Mouse (Mus musculus): ENCODE measurements at regions not wholly inside any gene's neighbourhood (a gene's known extent, or its start where the extent isn't known, plus 50 kb on each side); places are given as distances from the start of the nearest gene placed in this dataset.
A peak's percentile ranks its signal among the peaks of the same experiment; 100 is the strongest.

DNA sequence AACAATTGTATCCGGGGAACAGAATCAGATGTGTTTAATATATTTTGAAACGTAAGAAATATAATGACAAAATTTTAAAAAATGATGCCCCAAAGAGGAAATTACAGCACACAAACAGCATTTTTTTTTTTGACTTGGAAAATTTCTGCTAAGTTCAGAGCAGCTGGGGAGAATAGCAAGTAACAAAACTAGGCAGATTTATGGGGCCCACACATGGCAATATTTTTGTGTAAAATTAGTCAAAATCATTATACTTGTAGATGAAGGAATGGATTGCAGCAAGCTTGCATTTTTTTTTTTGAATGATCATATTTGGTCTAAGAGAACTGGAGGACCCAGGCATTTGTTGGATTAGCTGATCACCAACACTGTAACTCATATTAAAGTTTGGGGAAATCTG, 189.4 kb downstream of the Map2k6 start:
- DNase-seq: no peak

DNA sequence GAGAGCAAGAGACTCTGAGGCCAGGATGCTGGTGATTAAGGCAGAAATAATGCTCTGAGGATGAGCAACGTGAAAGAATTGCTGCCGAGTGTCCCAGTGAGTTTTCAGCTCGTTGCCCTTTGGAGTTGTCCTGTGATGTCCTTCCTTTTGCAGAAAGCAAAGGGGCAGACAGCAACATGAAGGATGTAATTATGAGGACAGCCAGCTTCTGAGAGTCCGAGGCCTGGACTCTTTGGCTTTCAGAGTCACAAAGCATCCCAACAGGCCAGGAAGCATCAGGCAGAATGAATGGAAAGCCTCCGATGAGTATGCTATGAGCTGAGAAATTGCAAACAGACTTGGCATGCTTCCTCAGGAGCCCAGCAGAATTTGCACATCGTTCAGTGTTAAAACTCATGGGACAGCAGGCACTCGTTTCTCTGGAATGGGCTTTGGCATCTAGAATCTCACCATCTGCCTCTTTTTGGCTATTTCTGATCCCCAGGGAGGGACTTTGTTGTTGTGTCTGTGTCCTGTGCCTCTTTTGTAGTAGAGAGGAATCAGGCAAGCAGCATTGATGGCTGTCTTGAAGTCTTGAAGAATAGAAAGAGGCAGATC, 196.4 kb downstream of the Map2k6 start:
- no peak for DNase-seq

DNA sequence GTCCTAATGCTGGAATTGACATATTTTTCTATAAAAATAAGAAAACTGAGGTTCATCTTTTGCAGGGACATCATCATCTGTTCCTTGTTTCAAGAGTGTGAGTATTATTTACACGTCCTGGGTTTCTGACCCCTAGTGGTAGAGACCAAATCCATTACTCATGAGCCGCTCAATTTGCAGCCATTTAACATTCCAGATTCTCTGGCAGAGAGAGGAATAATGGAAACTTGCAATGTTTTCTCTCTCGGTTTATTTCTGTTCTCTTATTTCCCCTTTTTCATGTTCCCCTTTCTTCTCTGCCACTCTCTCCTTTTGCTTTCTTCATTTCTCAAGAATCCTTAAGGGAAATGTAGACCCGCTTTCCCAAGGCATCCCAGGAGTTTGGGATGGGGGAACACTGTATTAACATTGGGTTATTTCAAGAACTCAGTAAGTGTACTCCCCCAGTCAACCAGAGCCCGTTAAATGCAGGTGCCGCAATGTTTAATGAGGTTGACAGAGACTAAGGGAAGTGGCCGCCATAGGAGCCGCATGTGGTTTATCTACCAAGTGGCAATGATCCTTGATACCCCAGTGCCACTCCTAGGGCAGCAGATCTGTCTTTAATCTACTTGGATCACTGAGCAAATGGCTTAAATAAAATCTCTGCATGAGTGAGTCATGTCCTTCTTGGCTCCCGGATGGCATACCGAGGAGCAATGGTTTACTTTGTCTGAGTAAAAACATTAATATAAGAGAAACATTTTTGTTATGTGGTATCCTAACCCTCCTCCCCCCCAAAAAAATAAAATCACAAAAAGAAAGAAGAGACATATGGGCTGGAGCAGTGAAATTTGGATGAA, 206.3 kb downstream of the Map2k6 start:
- no peak for DNase-seq

DNA sequence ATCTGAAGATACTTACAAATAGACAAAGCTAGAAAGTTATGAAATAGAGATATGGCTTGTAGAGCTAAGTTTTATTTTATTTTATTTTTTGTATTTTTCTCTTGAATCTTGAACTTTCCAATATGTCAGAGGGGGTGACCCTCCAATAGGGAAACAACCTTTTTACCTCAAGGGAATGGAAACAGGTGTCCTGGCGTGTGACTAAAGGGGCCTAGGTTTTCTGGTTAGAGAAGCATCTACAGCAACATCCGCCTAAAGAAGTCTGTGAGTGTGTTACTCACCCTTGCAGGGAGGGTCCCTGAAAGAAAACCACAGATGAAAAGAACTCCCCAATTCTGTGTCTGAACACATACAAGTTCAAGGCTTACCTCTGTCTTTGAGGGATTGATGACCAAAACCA, 210.4 kb downstream of the Map2k6 start:
- no peak for DNase-seq

DNA sequence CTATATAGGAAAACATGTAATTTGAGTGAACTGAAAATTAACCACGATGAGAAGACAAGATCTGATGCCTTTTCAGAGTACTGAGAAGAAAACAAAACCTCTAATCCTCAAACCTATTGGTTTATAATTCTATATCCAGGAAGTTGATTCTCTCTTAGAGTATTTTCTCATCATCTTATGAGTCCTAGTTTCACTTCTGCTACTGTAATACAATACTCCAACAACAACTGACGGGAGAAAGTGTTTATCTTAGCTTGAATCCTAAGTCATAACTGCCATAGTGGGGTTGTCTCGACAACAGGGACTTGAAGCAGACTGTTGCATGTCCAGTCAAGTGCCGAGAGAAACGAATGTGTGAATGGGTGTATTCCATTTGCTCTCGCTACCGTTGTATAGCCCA, 211.9 kb downstream of the Map2k6 start:
- DNase-seq: no peak

DNA sequence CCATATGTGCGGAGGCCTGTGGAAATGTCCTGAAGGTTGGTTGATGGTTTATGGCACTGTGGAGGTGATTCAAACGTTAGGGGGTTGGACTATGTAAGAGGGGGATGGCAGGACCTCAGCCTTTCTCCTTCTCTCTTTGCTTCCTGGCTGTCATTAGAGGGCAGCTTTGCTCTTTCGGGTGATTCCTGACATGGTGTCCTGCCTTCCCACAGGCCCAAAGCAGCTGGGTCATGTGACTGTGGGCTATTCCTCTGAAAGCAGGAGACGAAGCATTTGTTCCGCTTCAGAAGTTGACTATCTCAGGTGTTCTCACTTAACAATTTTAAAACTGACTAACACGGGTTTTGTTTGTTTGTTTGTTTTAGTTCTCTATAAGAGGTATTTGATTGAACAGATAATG, 233.1 kb downstream of the Map2k6 start:
- DNase-seq: no peak

DNA sequence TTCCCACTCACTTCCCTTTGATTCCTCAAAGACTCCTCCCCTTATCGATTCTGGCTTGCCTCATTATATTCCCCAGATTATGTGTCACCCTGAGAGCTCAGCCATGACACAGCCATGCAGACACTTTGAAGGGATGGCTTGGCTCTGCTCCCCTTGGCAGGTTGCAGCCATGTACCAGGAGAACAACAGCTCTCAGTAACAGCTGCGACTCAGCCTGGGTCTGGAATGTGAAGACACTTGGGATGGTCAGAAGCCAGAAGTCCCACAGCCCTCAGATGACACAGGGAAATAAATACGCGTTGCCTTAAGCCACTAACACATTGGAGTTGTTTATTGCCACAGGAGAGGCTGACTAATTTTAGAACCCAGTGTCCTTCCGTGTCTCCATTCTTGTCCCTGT, 234.4 kb downstream of the Map2k6 start:
- peak; percentile 7 for DNase-seq

DNA sequence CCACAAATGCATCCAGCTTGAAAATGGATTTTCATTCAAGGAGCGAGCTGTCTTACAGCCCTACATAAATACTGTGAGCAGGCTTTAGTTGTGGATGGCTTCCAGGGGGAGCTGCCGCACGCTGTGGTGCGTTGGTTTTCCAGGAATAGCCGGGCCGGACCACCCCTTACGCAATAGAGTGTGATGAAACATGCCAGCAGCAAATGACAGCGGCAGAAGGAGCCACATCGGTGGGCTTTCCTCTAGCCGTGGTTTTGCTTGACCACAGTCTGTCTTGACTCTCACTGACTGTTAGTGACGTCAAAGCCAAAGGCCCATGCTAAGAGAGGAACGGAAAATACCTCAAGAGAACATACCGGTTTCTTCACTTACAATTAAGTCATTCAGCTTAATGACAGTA, 243.6 kb downstream of the Map2k6 start:
- DNase-seq: no peak

DNA sequence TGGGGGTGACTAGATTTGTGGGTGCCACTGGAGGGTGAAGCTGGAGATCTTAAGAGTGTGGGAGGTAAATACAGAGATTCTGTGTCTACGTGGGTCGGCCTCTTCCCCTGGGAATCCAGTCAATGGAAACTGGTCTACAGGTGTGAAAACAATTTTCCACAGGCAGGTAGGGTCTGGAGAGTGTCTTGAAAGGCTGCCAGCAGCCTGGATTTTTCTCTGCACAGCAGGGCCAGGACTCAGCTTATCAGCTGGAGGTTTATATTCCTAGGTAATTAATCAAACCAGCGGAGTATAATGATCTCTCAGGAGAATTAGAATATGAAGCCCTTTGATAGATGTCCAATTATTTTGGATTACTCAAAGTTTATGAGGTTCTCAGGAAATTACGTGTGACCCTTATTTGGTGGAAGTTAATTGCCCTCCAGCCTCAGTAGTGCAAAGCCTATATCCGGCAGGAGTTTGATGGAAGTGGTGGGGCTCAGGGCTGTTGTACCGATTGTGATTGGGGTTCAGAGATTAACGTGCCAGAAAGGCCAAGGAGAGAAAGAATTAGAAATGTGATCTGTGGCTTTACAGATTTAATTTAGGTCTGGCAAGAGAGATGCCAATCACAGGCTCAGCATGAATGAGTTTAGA, 250.8 kb downstream of the Map2k6 start:
- DNase-seq: no peak

DNA sequence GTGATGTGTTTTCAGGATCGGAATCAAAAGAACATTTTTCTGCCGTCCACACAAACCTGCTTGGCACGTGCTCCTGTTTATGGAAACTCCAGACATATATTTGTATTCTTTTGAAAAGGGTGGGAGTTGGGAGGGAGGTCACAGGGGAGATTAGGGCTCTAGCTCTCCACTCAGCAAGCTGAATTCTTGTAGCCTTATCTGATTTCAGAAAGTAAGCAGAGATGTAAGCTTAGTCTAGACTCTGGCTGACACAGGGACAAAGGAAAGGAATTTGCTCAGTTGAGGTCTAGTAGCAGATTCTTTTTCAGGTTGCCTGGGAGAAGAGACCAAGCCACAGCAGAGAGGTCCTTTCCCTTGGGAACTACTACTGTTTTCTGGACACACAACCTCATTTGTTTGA, 253.1 kb downstream of the Map2k6 start:
- no peak for DNase-seq

DNA sequence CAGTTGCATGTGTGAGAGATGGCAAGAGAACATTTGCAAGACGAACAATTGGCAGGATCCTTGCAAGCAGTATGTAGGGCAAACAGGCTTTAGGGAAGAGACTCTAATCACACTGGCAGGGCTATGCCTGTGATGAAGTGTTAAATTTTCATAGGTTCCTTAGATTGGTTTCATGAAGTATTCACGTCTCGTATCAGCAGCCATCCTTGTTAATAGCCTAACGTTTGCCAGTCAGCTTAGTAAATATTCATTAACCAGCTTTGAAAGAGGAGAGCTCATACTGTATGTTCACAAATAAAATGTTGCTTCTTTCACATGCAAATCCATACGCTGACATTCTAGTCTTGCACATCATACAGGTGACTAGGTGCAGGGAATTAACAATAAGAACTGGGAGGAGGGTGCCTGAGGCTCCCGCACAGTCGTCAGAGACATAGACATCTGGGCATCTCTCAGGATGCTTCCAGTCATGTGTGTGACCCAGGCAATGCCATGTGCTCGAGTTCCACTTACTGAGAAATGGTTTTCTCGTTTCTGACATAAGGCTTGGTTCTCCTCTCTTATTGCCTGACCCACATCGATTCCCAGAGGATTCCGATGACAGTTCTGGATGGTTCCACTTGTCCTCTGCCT, 257.7 kb downstream of the Map2k6 start:
- no peak for DNase-seq

DNA sequence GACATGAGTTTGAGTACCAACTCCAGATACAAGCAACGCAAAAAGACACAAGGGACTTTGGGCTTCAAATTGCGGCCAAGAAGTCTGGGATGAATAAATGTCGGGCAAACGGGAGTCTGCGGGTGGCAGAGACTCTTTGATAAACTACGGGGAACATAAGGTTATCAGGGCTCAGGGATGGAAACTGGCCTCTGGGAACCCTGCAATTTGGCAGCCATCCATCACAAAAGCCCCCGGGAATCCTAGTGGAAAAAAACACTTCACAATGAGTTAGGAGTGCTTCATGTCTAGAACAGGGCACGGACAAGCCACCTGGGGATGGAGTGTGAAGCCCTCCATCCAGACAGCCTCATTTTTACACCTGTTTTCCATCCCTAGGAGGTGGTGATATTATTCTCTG, 258.9 kb downstream of the Map2k6 start:
- DNase-seq: peak; percentile 32

DNA sequence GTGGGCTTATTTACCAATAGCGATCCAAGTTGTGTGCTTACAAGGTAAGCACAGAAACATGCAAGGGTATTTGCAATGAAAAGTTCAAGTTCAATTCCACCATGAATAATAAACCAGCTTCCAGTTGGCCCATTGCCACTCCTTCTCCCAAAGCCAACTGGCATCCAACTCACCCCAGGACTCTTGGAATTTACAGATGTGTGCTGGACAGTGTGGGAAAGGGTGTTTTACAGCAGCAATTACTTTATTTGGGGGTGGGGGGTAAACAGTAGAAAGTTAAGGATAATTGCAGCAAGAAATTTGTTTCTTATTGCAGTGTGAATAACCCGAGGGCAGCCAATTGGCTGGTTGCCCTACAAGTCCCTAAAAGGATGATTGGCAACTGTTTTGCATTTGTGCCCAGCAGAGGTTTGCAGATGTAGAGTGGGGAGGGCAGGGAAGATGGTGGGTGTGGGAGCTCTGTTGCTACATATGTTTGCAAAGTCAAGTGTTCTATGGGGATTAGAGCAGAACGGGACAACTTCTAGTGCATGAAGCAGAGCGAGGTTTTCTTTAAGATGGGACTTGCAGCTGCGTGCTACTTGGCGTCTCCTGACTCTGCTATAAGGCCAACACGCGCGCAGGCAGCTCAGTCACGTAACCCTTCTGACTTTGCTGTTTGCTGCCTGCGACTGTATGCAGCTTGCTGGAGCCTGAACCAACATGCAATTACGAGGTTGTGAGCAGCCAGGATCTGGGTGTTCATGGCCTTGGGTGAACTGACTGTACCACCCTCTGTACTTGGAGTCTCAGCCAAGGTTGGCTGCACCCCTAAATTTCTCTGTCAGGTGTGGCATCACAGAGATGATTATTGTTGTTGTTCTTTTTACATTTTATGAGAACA, 271.9 kb downstream of the Map2k6 start:
- no peak for DNase-seq

DNA sequence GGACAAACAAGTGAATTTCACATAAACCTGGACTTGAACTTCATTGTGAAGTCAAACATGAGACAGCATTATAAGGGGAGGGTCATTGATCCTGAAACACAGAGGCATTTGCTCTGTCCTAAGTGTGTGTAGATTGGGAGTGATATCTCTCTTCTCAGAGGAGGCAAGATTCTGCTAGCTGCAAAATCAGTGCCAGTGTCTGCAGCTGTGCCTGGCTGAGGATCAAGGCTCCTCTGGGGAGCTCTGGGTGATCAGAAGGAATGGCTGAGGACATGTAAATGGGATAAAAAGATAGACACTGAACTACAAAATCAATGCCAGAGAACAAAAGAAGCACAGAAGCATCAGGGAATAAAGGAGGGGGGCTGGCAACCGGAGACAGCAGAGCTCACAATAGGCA, 274.0 kb downstream of the Map2k6 start:
- no peak for DNase-seq

DNA sequence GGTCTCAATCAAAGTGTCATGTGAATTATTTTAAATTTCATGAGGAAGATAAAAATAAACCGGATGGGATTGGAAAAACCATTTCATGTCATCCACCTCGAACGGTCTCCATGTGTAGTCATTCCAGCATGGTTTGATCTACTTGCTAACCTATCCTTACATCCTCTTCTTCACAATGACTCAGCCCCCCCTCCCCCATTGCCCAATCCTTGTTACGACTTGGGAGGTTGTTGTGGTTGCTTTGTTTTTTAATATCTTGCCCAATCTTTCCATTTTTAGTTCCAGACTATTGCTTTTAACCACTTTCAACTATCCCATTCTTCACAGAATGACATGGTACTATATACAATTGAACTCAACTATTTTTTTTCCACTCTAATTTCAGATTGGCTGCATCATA, 275.0 kb upstream of the Kcnj16 start:
- DNase-seq: no peak

DNA sequence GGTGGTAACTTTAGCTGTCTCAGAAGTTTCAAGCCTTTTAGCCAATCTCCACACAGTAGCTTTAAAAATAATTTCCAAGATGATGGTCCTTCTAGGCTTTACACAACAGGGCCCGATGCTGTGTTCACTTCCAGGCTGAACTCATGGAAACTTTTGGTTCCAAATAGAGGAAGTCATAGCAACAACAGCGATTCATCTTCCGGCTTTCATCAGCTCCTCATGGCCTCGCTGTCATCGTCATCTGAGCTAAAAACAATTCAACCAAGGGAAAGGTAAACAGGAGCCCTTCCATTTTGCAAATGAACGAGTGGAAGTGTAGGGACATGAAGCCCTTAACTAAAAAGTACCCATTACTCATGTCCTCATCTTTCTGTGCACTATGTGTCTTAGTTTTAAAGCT, 270.8 kb upstream of the Kcnj16 start:
- DNase-seq: no peak

DNA sequence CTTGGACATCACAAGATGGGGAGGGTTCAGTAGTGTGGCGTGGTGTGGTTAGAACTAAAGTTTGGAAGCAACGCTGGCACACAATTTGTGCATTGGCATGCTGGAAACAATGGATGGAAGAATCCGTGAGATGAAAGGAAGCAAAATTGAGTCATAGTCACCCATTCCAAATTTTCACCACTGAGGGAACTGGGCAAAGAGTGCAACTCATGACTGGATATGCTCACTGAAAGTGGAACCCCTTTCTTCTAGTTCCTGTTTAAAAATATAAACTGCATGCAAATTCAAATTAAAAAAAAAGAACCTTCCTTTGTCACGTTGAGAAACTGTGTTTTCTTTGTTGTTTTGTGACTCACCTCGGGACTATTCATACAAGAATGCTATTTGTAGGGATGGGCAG, 269.5 kb upstream of the Kcnj16 start:
- no peak for DNase-seq

DNA sequence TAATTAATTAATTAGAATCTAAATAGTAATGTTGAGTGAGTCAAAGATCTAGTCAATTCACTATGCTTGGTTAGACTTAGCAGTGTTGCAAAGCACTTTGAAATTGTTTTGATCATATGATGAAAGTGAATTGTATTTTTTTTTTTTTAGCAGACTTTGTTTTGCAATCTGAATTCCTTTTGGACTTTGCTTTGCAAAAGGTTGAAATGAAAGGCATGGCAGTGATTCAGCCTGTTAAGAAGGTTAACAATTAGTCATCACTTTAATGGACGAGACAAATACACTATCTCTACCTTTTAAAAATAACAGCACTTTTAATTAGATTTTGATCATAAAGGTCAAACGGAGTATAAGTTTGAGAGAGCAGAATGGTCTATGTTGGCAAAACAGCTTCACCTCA, 266.9 kb upstream of the Kcnj16 start:
- no peak for DNase-seq

DNA sequence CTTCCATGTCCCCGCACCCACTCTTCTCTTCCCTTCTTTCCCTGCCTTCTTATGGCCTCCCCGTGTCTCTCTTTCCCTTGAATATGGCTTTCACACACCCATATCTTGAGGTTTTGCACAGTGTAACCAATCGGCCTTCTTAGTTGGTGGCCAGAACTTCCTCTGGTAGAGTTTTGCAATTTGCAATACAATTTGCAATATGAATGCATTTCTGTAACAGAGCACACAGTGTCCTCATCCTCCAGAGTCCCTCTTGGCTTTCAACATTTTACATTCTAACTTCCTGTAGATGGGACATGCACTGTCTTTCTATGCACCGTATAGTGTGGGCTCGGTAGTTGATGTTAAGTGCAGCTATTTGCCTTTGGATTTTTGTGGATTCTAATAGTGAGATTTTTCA, 265.7 kb upstream of the Kcnj16 start:
- DNase-seq: no peak

DNA sequence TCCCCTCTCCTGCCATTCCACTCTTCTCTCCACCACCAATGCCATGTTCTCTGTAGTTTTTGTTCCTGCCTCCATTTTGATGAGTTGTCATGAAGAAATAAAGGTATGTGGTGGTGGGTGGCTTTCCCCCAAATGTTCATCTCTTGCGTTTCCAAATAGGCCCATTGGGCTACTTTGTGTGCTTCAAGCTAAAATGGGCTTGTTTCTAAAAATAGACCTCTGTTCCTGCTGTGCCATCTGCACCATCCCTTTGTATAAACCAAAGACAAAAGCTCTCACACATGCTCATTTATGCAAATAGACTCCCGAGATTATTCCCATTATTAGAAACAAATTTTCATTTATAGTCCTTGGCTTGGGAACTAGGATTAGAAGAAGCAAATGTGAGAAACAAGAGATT, 264.3 kb upstream of the Kcnj16 start:
- DNase-seq: no peak

DNA sequence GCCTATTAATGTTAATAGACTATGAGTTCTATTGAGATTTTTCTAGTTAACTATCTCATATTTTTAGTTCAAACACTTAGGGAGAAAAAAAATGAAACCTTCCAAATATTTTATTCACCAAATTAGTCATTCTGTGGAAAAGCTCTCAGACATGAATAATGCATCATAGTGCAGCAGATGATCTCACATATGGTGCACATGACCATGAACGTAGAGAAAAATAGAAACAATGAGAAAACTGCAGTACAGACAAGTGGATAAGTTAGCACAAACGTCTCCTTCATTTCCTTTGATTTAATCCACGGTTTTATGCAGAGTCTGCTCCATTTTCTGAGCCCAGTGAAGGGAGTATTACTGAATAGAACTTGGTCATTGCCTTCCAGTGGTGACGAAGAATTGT, 260.5 kb upstream of the Kcnj16 start:
- DNase-seq: no peak

DNA sequence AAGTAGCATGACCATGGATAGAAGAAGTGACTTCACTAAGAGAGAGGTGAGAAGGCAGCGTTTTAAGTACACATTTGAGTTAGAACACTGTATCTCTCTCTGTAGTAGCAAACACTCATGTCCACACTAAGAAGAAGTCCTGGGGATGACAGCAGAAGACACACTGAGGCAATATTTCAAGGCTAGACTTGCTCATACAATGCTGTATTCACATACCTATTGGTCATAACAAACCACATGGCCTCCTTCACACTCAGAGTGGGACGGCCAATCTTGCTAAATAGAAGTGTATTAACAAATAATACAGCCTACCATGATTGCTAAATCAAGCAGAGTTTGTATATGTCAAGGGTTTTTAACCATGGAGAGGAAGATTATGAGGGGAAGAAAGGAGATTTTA, 252.5 kb upstream of the Kcnj16 start:
- DNase-seq: no peak

DNA sequence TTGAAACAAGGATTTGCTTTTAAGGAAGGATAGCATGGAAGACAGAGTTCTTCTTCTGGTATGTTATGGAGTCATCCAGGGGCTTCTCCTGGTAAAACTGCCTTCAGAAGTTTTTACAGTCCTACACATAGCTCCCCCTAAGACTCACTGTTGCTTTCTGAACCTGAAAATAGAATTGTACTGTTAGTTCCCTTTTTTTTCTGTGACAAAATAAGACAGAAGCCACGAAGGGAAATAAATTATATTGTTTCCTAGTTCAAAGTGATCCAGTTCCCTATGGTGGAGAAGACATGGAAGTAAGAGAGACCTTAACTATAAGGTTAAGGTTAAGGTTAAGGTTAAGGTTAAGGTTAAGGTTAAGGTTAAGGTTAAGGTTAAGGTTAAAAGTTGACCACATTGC, 251.5 kb upstream of the Kcnj16 start:
- DNase-seq: no peak

Data from heart, postnatal 4 days (tissue).